In the genomic region with DNA sequence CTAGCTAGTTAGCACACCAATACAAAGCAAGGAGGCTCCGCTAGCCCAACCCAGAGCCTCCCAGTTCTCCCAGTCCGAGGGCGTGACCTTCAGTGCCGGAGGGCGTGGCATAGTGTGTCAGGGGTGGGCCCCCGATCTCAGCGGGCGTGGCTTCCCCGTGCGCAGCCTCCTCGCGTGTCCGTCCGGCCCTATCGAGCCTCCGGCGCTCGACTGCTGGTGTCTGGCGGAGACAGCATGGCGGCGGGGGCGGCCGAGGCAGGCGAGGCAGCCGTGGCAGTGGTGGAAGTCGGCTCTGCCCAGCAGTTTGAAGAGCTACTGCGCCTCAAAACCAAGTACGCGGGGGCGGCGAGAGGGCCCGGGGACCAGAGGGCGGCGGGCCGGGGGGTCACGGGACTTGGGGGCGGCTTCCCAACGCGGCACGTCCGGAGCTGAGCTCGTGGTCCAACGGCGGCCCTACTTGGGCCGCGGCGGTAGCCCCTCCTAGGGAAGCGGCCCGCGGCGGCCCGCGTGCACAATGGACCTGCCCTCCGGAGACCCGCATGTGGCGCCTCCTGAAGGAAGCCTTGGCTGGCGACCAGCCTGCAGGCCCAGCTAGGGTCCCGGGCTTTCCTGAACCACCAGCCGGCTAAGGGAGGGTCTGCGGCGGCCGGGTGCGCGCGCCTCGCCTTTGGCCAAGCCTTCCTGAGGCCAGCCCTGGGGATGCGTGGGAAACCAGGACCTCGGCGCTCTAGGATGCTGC, we compare ENCODE assay signal across 8 mouse cellular contexts. TPM values are rescaled to one million over a fixed set of nuclear protein-coding genes. Genes with fewer than 3 reads are reported as not detected.
DNase-seq lines count a peak whose midpoint lies in the region; ATAC-seq and TF ChIP-seq lines count a peak whose summit lies in the region.

Gene Glrx3, plus strand, starts transcription at position 175 of the 739 bp plus-strand sequence.

- no peaks in the 10 kb centered on the region for H3K36me3 ChIP-seq in hindbrain, embryonic 13.5 days

- H3K9me3 ChIP-seq in hindbrain, embryonic 13.5 days = no peaks in the 10 kb centered on the region

- TF ChIP-seq CTCF in Patski (IDR thresholded peaks at IDR 0.05) = no peak

- no peaks in the 10 kb centered on the region for H3K27me3 ChIP-seq in Patski
- no peaks in the 10 kb centered on the region for H3K27me3 ChIP-seq in hindbrain, embryonic 13.5 days

- DNase-seq in Patski (ENCODE audit: low read depth, low spot score) = no peak
- peak; percentile 92 to 95 for DNase-seq in cerebellum, postnatal 14 days
- peak; percentile 87 to 90 for DNase-seq in frontal cortex, postnatal 14 days (ENCODE audit: low spot score in 2 of 2)
- peak; percentile 84 to 88 for DNase-seq in layer of hippocampus, postnatal 25 days (ENCODE audit: extremely low spot score in 1 of 2, low spot score in 1 of 2)
- DNase-seq in lung, postnatal 25 days (ENCODE audit: low spot score) = peak; percentile 97
- peak; percentile 97 for DNase-seq in retina, embryonic 14.5 days (ENCODE audit: low spot score)
- DNase-seq in thymus, postnatal 4 days = peak; percentile 97

- peaks cover 26% of the 10 kb centered on the region for H3K4me1 ChIP-seq in hindbrain, embryonic 13.5 days (replicated peaks)

- in situ Hi-C loops in Patski (cut with MboI; ENCODE audit: low pct_unique_long_range_greater_than_20kb) = no loop called here

- CTCF ChIA-PET in Patski (lab: Charles Lee) = no interaction called here

- POLR2A ChIA-PET in Patski (lab: Charles Lee) = interaction anchor here (0.6 to 2.7 kb wide), 3 partner anchors 23 to 28 kb away, joined by 3 to 17 read pairs (median 3); partner anchors contain the start of gene 9430038I01Rik

- peak within 1 kb of the TSS; percentile 94 for H3K27ac ChIP-seq in hindbrain, embryonic 13.5 days

- peak within 1 kb of the TSS; percentile 97 for H3K4me3 ChIP-seq in hindbrain, embryonic 13.5 days

- ATAC-seq in Patski = peak; percentile 93
- ATAC-seq in hindbrain, embryonic 13.5 days (ENCODE audit: low FRiP score) = peak; percentile 92

- H3K9ac ChIP-seq in hindbrain, embryonic 13.5 days = peak within 1 kb of the TSS; percentile 98

- WGBS in hindbrain, embryonic 13.5 days = under 1% methylated on average over 69 of the region's 69 CpGs

- peak within 1 kb of the TSS; percentile 63 for H3K4me2 ChIP-seq in hindbrain, embryonic 13.5 days

RNA-seq across cellular contexts. Expression of gene Glrx3, which starts in this region (rescaled TPM):
- polyA plus RNA-seq in Patski (2021) = 133 TPM
- 275 and 301 TPM in 2 replicates for polyA plus RNA-seq in hindbrain, embryonic 13.5 days (2015; fragmentation: Nextera tagmentation; extraction: Ambion mirVana)
- total RNA-seq in layer of hippocampus, postnatal 25 days (2021) = 100 to 1,000 TPM in 1 of 2 experiments, 10 to 100 TPM in 1; 94.4 to 111 TPM
